Mouse (Mus musculus): Measurements from ENCODE around the gene Elmod3. TPM values are rescaled to one million over a fixed set of nuclear protein-coding genes. Genes with fewer than 3 reads are reported as not detected.

The Elmod3 gene
- polyA plus RNA-seq, 2 experiments = 2.9 to 4.9 TPM

DNA sequence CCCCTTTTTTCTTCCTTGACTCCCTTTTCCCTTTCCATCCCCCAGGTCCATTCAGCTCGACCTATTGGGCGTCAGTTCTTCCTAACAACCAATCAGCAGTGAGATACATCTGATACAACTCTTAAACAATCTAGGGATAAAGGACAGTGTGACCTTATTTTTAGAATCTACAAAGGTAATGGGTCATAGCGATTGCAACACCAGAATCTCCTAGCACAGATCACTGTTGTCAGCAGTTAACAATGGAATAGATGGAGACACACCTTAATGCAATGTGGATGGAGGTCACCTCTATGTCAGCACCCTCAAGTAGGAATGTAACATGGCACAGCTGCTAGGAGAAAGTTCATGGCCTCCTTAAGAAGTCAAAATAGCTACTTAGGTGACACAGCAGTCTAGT lies 24.7 kb upstream of the Elmod3 start:
- WGBS (ENCODE audit: insufficient replicate concordance) = 55% methylated on average over 3 of the region's 3 CpGs
- TF ChIP-seq EP300 (IDR thresholded peaks at IDR 0.05; ENCODE audit: low read depth) (no peak), CTCF (IDR thresholded peaks at IDR 0.05; ENCODE audit: low read depth) (no peak)
- Histone ChIP-seq H3K27me3 (ENCODE audit: control insufficient read depth, insufficient read depth, low read length) (no peaks in the 10 kb centered on the region), H3K36me3 (replicated peaks; ENCODE audit: control insufficient read depth, insufficient read depth, low read depth) (no peaks in the 10 kb centered on the region), H3K27ac (no peak overlapping the region), H3K9ac (replicated peaks) (no peak overlapping the region), H3K4me1 (replicated peaks; ENCODE audit: control insufficient read depth in 2 of 2, insufficient read depth in 2 of 2, low read length in 1 of 2) (peaks cover 0 to 13% of the 10 kb centered on the region in 2 experiments; a peak in 2 of 4 replicates), H3K4me3 (ENCODE audit: insufficient read depth in 1 of 2, low read depth in 2 of 2, low read length in 2 of 2) (no peak overlapping the region), H3K9me3 (ENCODE audit: control insufficient read depth, low read length) (no peaks in the 10 kb centered on the region), H3K4me2 (ENCODE audit: low read depth) (no peak overlapping the region)
- no peak for DNase-seq (ENCODE audit: low read depth in 3 of 3, low spot score in 3 of 3)
- ATAC-seq (ENCODE audit: insufficient read depth) = no peak

DNA sequence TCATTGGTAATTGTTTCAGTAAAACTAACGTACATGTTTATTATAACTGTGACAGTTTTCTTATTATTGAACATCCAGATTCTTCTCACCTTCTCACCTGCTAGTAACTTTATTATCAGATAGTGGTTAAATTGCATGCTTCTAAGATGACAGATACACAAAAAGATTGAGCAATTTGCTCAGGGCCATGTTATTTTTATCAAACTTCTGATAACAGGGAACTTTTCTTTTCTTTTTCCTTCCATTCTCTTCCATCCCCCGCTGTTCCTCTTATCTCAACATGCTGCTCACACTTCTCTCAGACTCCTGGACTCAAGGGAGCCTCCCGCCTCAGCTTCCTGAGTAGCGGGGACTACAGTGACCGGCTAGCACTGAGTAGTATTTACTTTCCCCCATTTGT lies 22.7 kb upstream of the Elmod3 start:
- no peak for DNase-seq (ENCODE audit: low read depth in 3 of 3, low spot score in 3 of 3)
- 21% methylated on average over 5 of the region's 5 CpGs for WGBS (ENCODE audit: insufficient replicate concordance)
- ATAC-seq (ENCODE audit: insufficient read depth) = no peak
- Histone ChIP-seq H3K36me3 (replicated peaks; ENCODE audit: control insufficient read depth, insufficient read depth, low read depth) (no peaks in the 10 kb centered on the region), H3K4me3 (ENCODE audit: insufficient read depth in 1 of 2, low read depth in 2 of 2, low read length in 2 of 2) (no peak overlapping the region), H3K9me3 (ENCODE audit: control insufficient read depth, low read length) (no peaks in the 10 kb centered on the region), H3K27ac (no peak overlapping the region), H3K4me1 (replicated peaks; ENCODE audit: control insufficient read depth in 2 of 2, insufficient read depth in 2 of 2, low read length in 1 of 2) (peaks cover 5 to 18% of the 10 kb centered on the region in 2 experiments), H3K4me2 (ENCODE audit: low read depth) (no peak overlapping the region; the same call in 1 of the 2 replicates), H3K9ac (replicated peaks) (no peak overlapping the region), H3K27me3 (ENCODE audit: control insufficient read depth, insufficient read depth, low read length) (no peaks in the 10 kb centered on the region)
- TF ChIP-seq CTCF (IDR thresholded peaks at IDR 0.05; ENCODE audit: low read depth) (no peak), EP300 (IDR thresholded peaks at IDR 0.05; ENCODE audit: low read depth) (no peak)

DNA sequence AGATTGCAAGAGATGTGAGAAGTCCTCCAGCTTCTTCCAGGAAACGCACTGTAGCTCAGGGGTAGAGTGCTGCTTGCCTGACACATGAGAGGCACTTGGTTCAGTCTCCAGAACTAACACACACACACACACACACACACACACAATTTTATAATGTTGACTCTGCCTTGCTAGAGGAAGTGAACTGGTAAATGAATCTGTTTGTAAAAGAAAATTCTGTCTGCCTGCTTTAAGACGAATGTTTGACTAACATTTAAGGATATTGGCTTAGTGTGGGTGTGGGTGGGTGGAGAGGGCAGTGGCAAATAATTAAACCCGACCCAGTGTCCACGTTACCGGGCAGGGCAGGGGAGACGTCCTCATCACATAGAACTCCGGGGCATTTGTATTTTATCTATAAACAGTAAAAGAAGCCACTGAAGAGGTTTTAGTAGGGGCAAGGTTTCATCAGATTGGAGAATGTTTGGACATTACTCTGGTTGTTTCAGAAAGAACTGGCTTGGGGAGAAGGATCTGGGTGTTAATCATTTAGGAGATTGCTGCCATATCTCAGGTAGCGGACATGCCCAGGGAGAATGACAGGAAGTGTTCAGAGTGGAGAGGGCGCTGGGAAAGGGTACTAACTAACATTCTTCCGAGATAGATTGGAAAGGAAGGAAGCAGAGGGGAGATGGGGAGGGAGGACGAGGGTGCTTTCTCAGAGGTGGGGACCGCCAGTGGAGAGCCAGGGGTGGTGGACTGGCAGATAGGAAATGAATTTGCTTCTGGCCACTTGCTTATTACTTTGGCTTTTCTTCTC lies 21.7 kb upstream of the Elmod3 start:
- DNase-seq (ENCODE audit: low read depth in 3 of 3, low spot score in 3 of 3) (no peak), ATAC-seq (ENCODE audit: insufficient read depth) (no peak)
- Histone ChIP-seq H3K27ac (peak overlapping the region; percentile 25; the same call in 1 of the 2 replicates), H3K4me2 (ENCODE audit: low read depth) (peak overlapping the region; percentile 33), H3K27me3 (ENCODE audit: control insufficient read depth, insufficient read depth, low read length) (no peaks in the 10 kb centered on the region), H3K9me3 (ENCODE audit: control insufficient read depth, low read length) (no peaks in the 10 kb centered on the region), H3K4me3 (ENCODE audit: insufficient read depth in 1 of 2, low read depth in 2 of 2, low read length in 2 of 2) (no peak overlapping the region), H3K36me3 (replicated peaks; ENCODE audit: control insufficient read depth, insufficient read depth, low read depth) (no peaks in the 10 kb centered on the region; the same call in 1 of the 2 replicates), H3K4me1 (replicated peaks; ENCODE audit: control insufficient read depth in 2 of 2, insufficient read depth in 2 of 2, low read length in 1 of 2) (peaks cover 10 to 27% of the 10 kb centered on the region in 2 experiments), H3K9ac (replicated peaks) (no peak overlapping the region)
- no peak for TF ChIP-seq EP300 (IDR thresholded peaks at IDR 0.05; ENCODE audit: low read depth)
- TF ChIP-seq CTCF (IDR thresholded peaks at IDR 0.05; ENCODE audit: low read depth) = no peak
- WGBS (ENCODE audit: insufficient replicate concordance) = 10% methylated on average over 12 of the region's 12 CpGs

DNA sequence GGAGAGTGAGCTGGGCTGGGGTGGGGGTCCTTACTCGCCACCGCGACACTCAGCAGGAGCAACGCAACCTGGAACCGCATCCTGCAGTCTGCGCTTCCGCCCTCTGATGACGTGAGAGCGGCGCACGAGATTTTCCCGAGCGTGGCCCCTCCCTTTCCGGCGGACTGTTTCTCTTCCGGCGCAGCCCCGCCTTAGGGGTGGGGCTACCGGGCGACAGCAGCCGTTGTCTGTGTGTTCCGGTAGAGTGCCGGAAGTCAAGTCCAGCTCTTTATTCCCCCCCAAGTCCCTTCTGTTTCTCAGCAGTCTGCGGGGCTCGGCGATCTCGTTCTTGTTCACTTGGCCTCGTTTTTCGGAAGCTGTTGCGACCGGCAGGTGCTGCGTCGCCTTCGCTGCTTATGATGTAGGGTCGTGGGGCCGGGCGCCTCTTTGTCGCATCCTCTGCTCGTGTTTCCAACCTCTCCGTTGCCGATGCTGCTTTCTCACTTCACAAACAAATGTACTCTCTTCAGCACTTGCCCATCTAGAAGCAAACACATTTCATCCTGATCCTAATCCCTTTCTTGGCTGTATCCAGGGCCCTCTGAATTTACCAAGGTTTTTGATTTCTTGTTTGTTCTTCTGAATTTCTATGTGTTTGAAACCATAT lies 18.6 kb upstream of the Elmod3 start, which contains the start of gene Tgoln1:
Gene Tgoln1 (minus strand): TSS at position 358 of the 646 bp plus-strand sequence.
- under 1% methylated on average over 40 of the region's 41 CpGs for WGBS (ENCODE audit: insufficient replicate concordance)
- Histone ChIP-seq H3K36me3 (replicated peaks; ENCODE audit: control insufficient read depth, insufficient read depth, low read depth) (peaks cover 11% of the 10 kb centered on the region), H3K9ac (replicated peaks) (peak within 1 kb of the TSS; percentile 93), H3K27ac (peak within 1 kb of the TSS; percentile 82), H3K4me2 (ENCODE audit: low read depth) (peak within 1 kb of the TSS; percentile 90), H3K27me3 (ENCODE audit: control insufficient read depth, insufficient read depth, low read length) (no peaks in the 10 kb centered on the region), H3K4me3 (ENCODE audit: insufficient read depth in 1 of 2, low read depth in 2 of 2, low read length in 2 of 2) (peak within 1 kb of the TSS; percentile 96 to 97), H3K9me3 (ENCODE audit: control insufficient read depth, low read length) (no peaks in the 10 kb centered on the region), H3K4me1 (replicated peaks; ENCODE audit: control insufficient read depth in 2 of 2, insufficient read depth in 2 of 2, low read length in 1 of 2) (peaks cover 17 to 32% of the 10 kb centered on the region in 2 experiments)
- ATAC-seq (ENCODE audit: insufficient read depth) (peak; percentile 95), DNase-seq (ENCODE audit: low read depth in 3 of 3, low spot score in 3 of 3) (peak; percentile 88 to 90 (median 90))
- TF ChIP-seq EP300 (IDR thresholded peaks at IDR 0.05; ENCODE audit: low read depth) (no peak), CTCF (IDR thresholded peaks at IDR 0.05; ENCODE audit: low read depth) (no peak)

Measured in liver, embryonic 14.5 days (tissue).